Mouse (Mus musculus) liver, adult 2 months (tissue): ENCODE results near the gene Gnaq. TPM values are rescaled to one million over a fixed set of nuclear protein-coding genes. Genes with fewer than 3 reads are reported as not detected.

Source experiments
- DNase-seq: peaks from one replicate; pipeline ENCODE4 v3.0.0-alpha.2; 2011; ENCODE audit warnings: low read depth, low spot score; ENCODE audit errors: extremely low read depth
- H3K27ac ChIP-seq: fragments of 200-500 bp; replicated peaks from 2 replicates; pipeline ENCODE4 v1.5.1; 2012; ENCODE audit warnings: low read depth, mild to moderate bottlenecking, control low read depth, inconsistent platforms, low read length; ENCODE audit not compliant: insufficient read depth
- H3K27me3 ChIP-seq: fragments of 200-500 bp; 2 replicates; pipeline ENCODE4 v1.6.1; 2012; ENCODE audit warnings: mild to moderate bottlenecking, moderate library complexity, low read length, inconsistent platforms; ENCODE audit not compliant: control insufficient read depth, insufficient read depth
- H3K36me3 ChIP-seq: fragments of 200-500 bp; 2 replicates; pipeline ENCODE4 v1.6.1; 2012; ENCODE audit warnings: low read length, inconsistent platforms; ENCODE audit not compliant: control insufficient read depth, insufficient read depth
- H3K4me1 ChIP-seq: fragments of 200-500 bp; 2 replicates; pipeline ENCODE4 v1.6.1; 2011; ENCODE audit warnings: low read length; ENCODE audit not compliant: control insufficient read depth, insufficient read depth
- H3K4me3 ChIP-seq: fragments of 200-500 bp; 2 replicates; pipeline ENCODE4 v1.5.1; 2011; ENCODE audit warnings: low read depth, mild to moderate bottlenecking, control low read depth, low read length, moderate library complexity; ENCODE audit not compliant: insufficient read depth
- H3K79me2 ChIP-seq: fragments of 200-500 bp; 2 replicates; pipeline ENCODE4 v1.6.1; 2012; ENCODE audit warnings: inconsistent platforms, mild to moderate bottlenecking, low read length, moderate library complexity; ENCODE audit not compliant: control insufficient read depth, insufficient read depth
- H3K9ac ChIP-seq: fragments of 200-500 bp; 2 replicates; pipeline ENCODE4 v1.6.1; 2012; ENCODE audit warnings: low read depth, mild to moderate bottlenecking, control low read depth, inconsistent platforms, low read length
- CTCF ChIP-seq: fragments of 200-500 bp; IDR thresholded peaks from 2 replicates; pipeline ENCODE4 v1.5.1; 2011; ENCODE audit warnings: low read depth, low read length, control low read depth
- POLR2A ChIP-seq: fragments of 200-500 bp; IDR thresholded peaks from 2 replicates; pipeline ENCODE4 v1.6.1; 2011; ENCODE audit warnings: low read length, control low read depth; ENCODE audit not compliant: insufficient read depth; ENCODE audit errors: extremely low read depth
- WGBS: fragments of 180-500 bp; shearing (Covaris S2); methylation state at CpG from one replicate; pipeline ENCODE4 v1.1.7; 2018; 5-methylcytosine and 5-hydroxymethylcytosine counted together
- polyA plus RNA-seq: library from polyadenylated mRNA; depleted of rRNA; stranded (reverse); fragments of >200 nt; gene quantifications from 2 replicates; pipeline ENCODE4 v1.2.3, GENCODE M21; 2012
- total RNA-seq: library from RNA; depleted of rRNA; stranded (reverse); fragments of >200 nt; gene quantifications from 2 replicates; pipeline ENCODE4 v1.2.3, GENCODE M21; 2014

The Gnaq gene
- total and polyA plus RNA-seq, 2 experiments, result 5.2 to 10.2 TPM

GRCm38 (mm10) chr19:16109901-16110300 lies 22.7 kb upstream of the Gnaq start:
- 75% methylated on average over 3 of the region's 3 CpGs for WGBS
- Histone ChIP-seq H3K4me3 (no peak overlapping the region), H3K4me1 (no peaks in the 10 kb centered on the region), H3K27me3 (no peaks in the 10 kb centered on the region), H3K27ac (no peak overlapping the region), H3K79me2 (no peaks in the 10 kb centered on the region), H3K36me3 (no peaks in the 10 kb centered on the region), H3K9ac (no peak overlapping the region)
- no peak for TF ChIP-seq POLR2A
- TF ChIP-seq CTCF, result no peak
- no peak for DNase-seq

GRCm38 (mm10) chr19:16110670-16111069 lies 22.0 kb upstream of the Gnaq start:
- Histone ChIP-seq H3K27me3 (no peaks in the 10 kb centered on the region), H3K9ac (no peak overlapping the region), H3K79me2 (no peaks in the 10 kb centered on the region), H3K4me1 (no peaks in the 10 kb centered on the region), H3K36me3 (no peaks in the 10 kb centered on the region), H3K4me3 (no peak overlapping the region), H3K27ac (no peak overlapping the region)
- 79% methylated on average over 3 of the region's 3 CpGs for WGBS
- DNase-seq, result no peak
- TF ChIP-seq POLR2A (no peak), CTCF (no peak)

GRCm38 (mm10) chr19:16113295-16113694 lies 19.3 kb upstream of the Gnaq start:
- TF ChIP-seq CTCF (no peak), POLR2A (no peak)
- DNase-seq, result no peak
- H3K27ac ChIP-seq, result no peak overlapping the region
- no peaks in the 10 kb centered on the region for H3K79me2 ChIP-seq
- no peaks in the 10 kb centered on the region for H3K36me3 ChIP-seq
- H3K9ac ChIP-seq, result no peak overlapping the region
- no peaks in the 10 kb centered on the region for H3K27me3 ChIP-seq
- 17% methylated on average over 1 of the region's 1 CpGs for WGBS
- H3K4me3 ChIP-seq, result no peak overlapping the region
- H3K4me1 ChIP-seq, result no peaks in the 10 kb centered on the region

- no peak for DNase-seq
- Histone ChIP-seq H3K4me1 (no peaks in the 10 kb centered on the region), H3K79me2 (no peaks in the 10 kb centered on the region), H3K36me3 (no peaks in the 10 kb centered on the region), H3K4me3 (no peak overlapping the region), H3K9ac (no peak overlapping the region), H3K27me3 (no peaks in the 10 kb centered on the region), H3K27ac (no peak overlapping the region)
- no peak for TF ChIP-seq POLR2A
- TF ChIP-seq CTCF, result no peak
- 85% methylated on average over 4 of the region's 4 CpGs for WGBS
Measured at GRCm38 (mm10) chr19:16118421-16118820, 14.2 kb upstream of the Gnaq start.

GRCm38 (mm10) chr19:16121301-16121700 lies 11.3 kb upstream of the Gnaq start:
- H3K79me2 ChIP-seq, result no peaks in the 10 kb centered on the region
- no peak for DNase-seq
- H3K27ac ChIP-seq, result no peak overlapping the region
- H3K4me3 ChIP-seq, result no peak overlapping the region
- H3K4me1 ChIP-seq, result no peaks in the 10 kb centered on the region
- 55% methylated on average over 2 of the region's 2 CpGs for WGBS
- TF ChIP-seq CTCF (no peak), POLR2A (no peak)
- H3K9ac ChIP-seq, result no peak overlapping the region
- no peaks in the 10 kb centered on the region for H3K36me3 ChIP-seq
- H3K27me3 ChIP-seq, result no peaks in the 10 kb centered on the region

GRCm38 (mm10) chr19:16128715-16129114 lies 3.9 kb upstream of the Gnaq start:
- 50% methylated on average over 5 of the region's 5 CpGs for WGBS
- H3K9ac ChIP-seq, result no peak overlapping the region
- no peaks in the 10 kb centered on the region for H3K36me3 ChIP-seq
- H3K4me1 ChIP-seq, result peaks cover 3% of the 10 kb centered on the region; the same call in 1 of the 2 replicates
- TF ChIP-seq POLR2A (no peak), CTCF (peak; percentile 33)
- no peaks in the 10 kb centered on the region for H3K27me3 ChIP-seq
- peak; percentile 70 for DNase-seq
- H3K27ac ChIP-seq, result no peak overlapping the region
- H3K4me3 ChIP-seq, result no peak overlapping the region
- H3K79me2 ChIP-seq, result peaks cover 8% of the 10 kb centered on the region; the same call in 1 of the 2 replicates
